Mouse (Mus musculus) midbrain, embryonic 14.5 days (tissue): ENCODE measurements around the gene Gm26620. TPM values are rescaled to one million over a fixed set of nuclear protein-coding genes. Genes with fewer than 3 reads are reported as not detected.

Source experiments
- ATAC-seq: fragments of 200-750 bp; cut with Nextera tagmentation; 2 replicates; pipeline ENCODE4 v1.8.0; 2017; ENCODE audit warnings: moderate number of reproducible peaks, moderate library complexity; ENCODE audit not compliant: low FRiP score, low TSS enrichment
- DNase-seq: peaks from one replicate; pipeline ENCODE4 v3.0.0-alpha.2; 2015
- H3K27ac ChIP-seq: fragments of 300-500 bp; sonication (generic); replicated peaks from 2 replicates; pipeline ENCODE4 v1.5.1; 2014; ENCODE audit warnings: mild to moderate bottlenecking, low read depth, low read length, moderate library complexity
- H3K27me3 ChIP-seq: fragments of 300-500 bp; sonication (generic); 2 replicates; pipeline ENCODE4 v1.6.1; 2014; ENCODE audit warnings: low read length, control low read depth, mixed read lengths; ENCODE audit not compliant: control insufficient read depth, insufficient read depth
- H3K36me3 ChIP-seq: fragments of 300-500 bp; sonication (generic); 2 replicates; pipeline ENCODE4 v1.6.1; 2014; ENCODE audit warnings: low read length, control low read depth; ENCODE audit not compliant: control insufficient read depth, insufficient read depth
- H3K4me1 ChIP-seq: fragments of 300-500 bp; sonication (generic); 2 replicates; pipeline ENCODE4 v1.6.1; 2014; ENCODE audit warnings: mild to moderate bottlenecking, antibody characterized with exemption, low read length, control low read depth; ENCODE audit not compliant: control insufficient read depth, insufficient read depth
- H3K4me2 ChIP-seq: fragments of 300-500 bp; sonication (generic); 2 replicates; pipeline ENCODE4 v1.6.1; 2014; ENCODE audit warnings: mild to moderate bottlenecking, low read length, moderate library complexity
- H3K4me3 ChIP-seq: fragments of 300-500 bp; sonication (generic); replicated peaks from 2 replicates; pipeline ENCODE4 v1.5.1; 2014; ENCODE audit warnings: low read depth, low read length
- H3K9ac ChIP-seq: fragments of 300-500 bp; sonication (generic); replicated peaks from 2 replicates; pipeline ENCODE4 v1.6.1; 2014; ENCODE audit warnings: mild to moderate bottlenecking, low read length, moderate library complexity
- H3K9me3 ChIP-seq: fragments of 300-500 bp; sonication (generic); 2 replicates; pipeline ENCODE4 v1.6.1; 2016; ENCODE audit warnings: low read length, control low read depth, mixed read lengths; ENCODE audit not compliant: control insufficient read depth
- WGBS: fragments of 180-500 bp; shearing (Covaris S2); extraction: QIAGEN DNeasy Blood & Tissue Kit; methylation state at CpG from one replicate; pipeline ENCODE4 v1.1.7; 2014; 5-methylcytosine and 5-hydroxymethylcytosine counted together
- polyA plus RNA-seq: library from polyadenylated mRNA; unstranded; fragments of >200 nt; fragmentation: Nextera tagmentation; extraction: Ambion mirVana; gene quantifications from 2 replicates; pipeline ENCODE4 v1.2.1, GENCODE M21; 2014

Gm26620 gene
- polyA plus RNA-seq, 1 experiment from 2014 or later = 0.95 TPM

GRCm38 (mm10) chr1:170857369-170857768 lies 27.5 kb upstream of the Gm26620 start:
- peaks cover 2% of the 10 kb centered on the region; the same call in 1 of the 2 replicates for H3K36me3 ChIP-seq
- no peak for ATAC-seq
- no peak overlapping the region for H3K4me3 ChIP-seq
- no peak for DNase-seq
- H3K9me3 ChIP-seq = no peaks in the 10 kb centered on the region
- H3K4me1 ChIP-seq = no peaks in the 10 kb centered on the region
- H3K9ac ChIP-seq = no peak overlapping the region
- H3K27ac ChIP-seq = no peak overlapping the region
- H3K27me3 ChIP-seq = no peaks in the 10 kb centered on the region
- no peak overlapping the region for H3K4me2 ChIP-seq
- 81% methylated on average over 2 of the region's 2 CpGs for WGBS

DNA sequence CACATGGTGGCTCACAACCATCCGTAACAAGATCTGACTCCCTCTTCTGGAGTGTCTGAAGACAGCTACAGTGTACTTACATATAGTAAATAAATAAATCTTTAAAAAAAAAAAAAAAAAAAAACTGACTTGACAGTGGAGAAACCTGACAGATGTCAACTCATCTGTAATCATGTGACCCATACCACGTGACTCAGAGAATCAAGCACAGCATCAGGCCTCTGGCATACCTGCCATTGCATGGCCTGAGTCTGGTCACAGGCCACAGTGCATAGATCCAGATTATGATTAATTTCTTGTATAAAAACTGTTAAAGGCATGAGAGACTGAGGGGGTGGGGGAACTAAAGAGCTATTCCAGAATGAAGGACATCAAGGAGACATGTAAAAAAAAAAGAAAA lies 26.0 kb upstream of the Gm26620 start:
- no peaks in the 10 kb centered on the region for H3K4me1 ChIP-seq
- H3K4me2 ChIP-seq = no peak overlapping the region
- no peak overlapping the region for H3K9ac ChIP-seq
- DNase-seq (no peak), ATAC-seq (no peak)
- no peaks in the 10 kb centered on the region for H3K9me3 ChIP-seq
- no peak overlapping the region for H3K27ac ChIP-seq
- WGBS = 84% methylated on average over 2 of the region's 2 CpGs
- no peaks in the 10 kb centered on the region for H3K27me3 ChIP-seq
- 0 out of 2 replicates have a peak, but pooled peaks cover 2% of the 10 kb centered on the region for H3K36me3 ChIP-seq
- H3K4me3 ChIP-seq = no peak overlapping the region

DNA sequence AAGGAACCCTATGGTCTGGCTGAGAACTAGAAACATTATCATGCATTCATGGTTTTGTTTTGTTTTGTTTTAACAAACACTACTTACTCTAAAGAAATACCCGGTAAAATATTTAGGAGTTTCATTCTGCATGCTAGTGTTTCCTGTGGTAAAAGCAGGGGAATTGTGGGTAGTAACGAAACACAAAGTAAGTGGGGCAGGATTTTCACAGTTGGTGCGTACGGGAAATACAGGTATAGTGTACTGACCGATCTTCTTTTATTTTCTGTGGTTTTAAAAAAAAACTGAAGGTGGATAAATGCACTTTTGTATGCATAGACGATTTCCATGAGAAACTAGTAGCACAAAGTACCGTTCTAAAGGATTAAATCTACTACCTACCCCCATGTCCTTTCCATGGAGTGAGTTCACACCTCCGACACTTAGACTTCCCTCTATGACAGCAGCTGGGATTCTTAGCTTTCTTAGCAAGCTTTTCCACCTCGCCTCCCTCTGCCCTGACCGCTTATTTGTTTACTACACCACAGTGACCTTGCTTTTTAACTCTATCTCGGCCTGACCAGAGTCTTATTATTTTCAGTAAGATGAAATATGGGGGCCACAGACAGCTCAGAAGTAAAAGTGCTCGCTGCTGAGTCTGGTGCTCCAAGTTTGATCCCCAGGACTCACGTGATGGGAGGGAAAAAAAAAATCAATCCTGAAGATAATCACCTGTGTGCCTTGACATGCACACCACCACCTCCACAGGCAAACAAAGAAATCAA lies 23.0 kb upstream of the Gm26620 start:
- no peak for DNase-seq
- Histone ChIP-seq H3K4me1 (peaks cover 6% of the 10 kb centered on the region), H3K4me2 (no peak overlapping the region), H3K27ac (no peak overlapping the region), H3K9me3 (no peaks in the 10 kb centered on the region), H3K36me3 (no peaks in the 10 kb centered on the region), H3K4me3 (no peak overlapping the region), H3K9ac (no peak overlapping the region), H3K27me3 (no peaks in the 10 kb centered on the region)
- ATAC-seq = no peak
- 85% methylated on average over 13 of the region's 13 CpGs for WGBS

DNA sequence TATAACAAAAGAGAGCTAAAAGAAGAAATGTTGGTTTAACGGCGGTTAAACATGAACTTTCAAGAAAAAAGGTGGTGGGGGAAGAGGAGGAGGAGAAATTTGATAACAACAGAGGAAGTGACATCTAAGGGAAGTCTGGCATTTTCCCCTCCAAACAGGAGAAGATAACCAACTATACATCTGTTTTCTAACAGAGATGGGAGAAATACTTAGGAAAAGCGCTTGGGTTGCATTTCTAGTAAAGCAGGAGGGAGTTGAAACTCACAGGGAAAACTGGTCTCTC lies 22.5 kb upstream of the Gm26620 start:
- Histone ChIP-seq H3K27me3 (no peaks in the 10 kb centered on the region), H3K4me3 (no peak overlapping the region), H3K4me2 (no peak overlapping the region), H3K9me3 (no peaks in the 10 kb centered on the region), H3K4me1 (peaks cover 8% of the 10 kb centered on the region), H3K27ac (no peak overlapping the region), H3K9ac (no peak overlapping the region), H3K36me3 (no peaks in the 10 kb centered on the region)
- DNase-seq (no peak), ATAC-seq (no peak)
- WGBS = 79% methylated on average over 3 of the region's 3 CpGs

GRCm38 (mm10) chr1:170863033-170863432 lies 21.8 kb upstream of the Gm26620 start:
- no peak for DNase-seq
- WGBS = 74% methylated on average over 4 of the region's 4 CpGs

DNA sequence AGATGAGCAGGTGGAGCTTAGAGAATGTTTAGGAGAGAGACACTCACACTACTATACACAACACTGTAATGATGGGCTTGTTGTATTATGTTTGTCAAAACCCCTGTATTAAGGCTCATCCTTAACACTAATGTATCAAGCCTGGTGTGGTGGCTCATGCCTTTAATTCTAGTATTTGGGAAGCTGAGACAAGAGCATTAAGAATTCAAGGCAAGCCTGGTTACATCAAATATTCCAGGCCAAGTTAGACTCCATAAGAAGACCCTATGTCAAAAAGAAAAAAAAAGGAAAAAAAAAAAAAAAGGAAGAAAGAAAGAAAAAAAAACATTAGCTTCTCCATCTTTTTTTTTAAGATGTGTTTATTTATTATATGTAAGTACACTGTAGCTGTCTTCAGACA lies 20.6 kb upstream of the Gm26620 start:
- DNase-seq (no peak), ATAC-seq (no peak)
- no peak overlapping the region for H3K4me2 ChIP-seq
- peaks cover 8% of the 10 kb centered on the region for H3K4me1 ChIP-seq
- no peak overlapping the region for H3K9ac ChIP-seq
- no peak overlapping the region for H3K27ac ChIP-seq
- H3K27me3 ChIP-seq = no peaks in the 10 kb centered on the region
- H3K36me3 ChIP-seq = no peaks in the 10 kb centered on the region
- H3K4me3 ChIP-seq = no peak overlapping the region
- H3K9me3 ChIP-seq = no peaks in the 10 kb centered on the region

More at GRCm38 (mm10) chr1:170863033-170863432, 21.8 kb upstream of the Gm26620 start:
- H3K9ac ChIP-seq = no peak overlapping the region
- no peak overlapping the region for H3K27ac ChIP-seq
- no peaks in the 10 kb centered on the region for H3K9me3 ChIP-seq
- no peaks in the 10 kb centered on the region for H3K27me3 ChIP-seq
- H3K4me1 ChIP-seq = peaks cover 8% of the 10 kb centered on the region
- ATAC-seq = no peak
- H3K4me3 ChIP-seq = no peak overlapping the region
- H3K4me2 ChIP-seq = no peak overlapping the region
- H3K36me3 ChIP-seq = no peaks in the 10 kb centered on the region

DNA sequence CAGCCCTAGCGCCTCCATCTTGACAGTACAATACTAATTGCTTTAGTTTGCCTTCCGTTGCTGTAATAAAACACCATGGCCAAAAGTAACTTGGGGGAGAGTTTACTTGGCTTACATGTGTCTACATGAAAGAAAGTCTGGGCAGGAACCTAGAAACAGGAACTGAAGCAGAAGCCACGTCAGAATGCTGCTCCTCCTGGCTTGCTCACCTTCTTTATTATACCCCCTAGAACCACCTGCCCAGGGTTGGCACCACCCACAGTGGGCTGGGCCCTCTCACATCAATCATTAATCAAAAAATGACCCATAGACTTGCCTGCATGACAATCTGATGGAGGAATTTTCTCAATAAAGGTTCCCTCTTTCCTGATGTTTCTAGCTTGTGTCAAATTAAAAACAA lies 20.1 kb upstream of the Gm26620 start:
- ATAC-seq (no peak), DNase-seq (no peak)
- Histone ChIP-seq H3K9ac (no peak overlapping the region), H3K36me3 (no peaks in the 10 kb centered on the region), H3K27me3 (no peaks in the 10 kb centered on the region), H3K9me3 (no peaks in the 10 kb centered on the region), H3K27ac (no peak overlapping the region), H3K4me2 (no peak overlapping the region), H3K4me1 (peaks cover 8% of the 10 kb centered on the region), H3K4me3 (no peak overlapping the region)
- WGBS = 91% methylated on average over 3 of the region's 3 CpGs

GRCm38 (mm10) chr1:170865406-170865805 lies 19.5 kb upstream of the Gm26620 start:
- Histone ChIP-seq H3K4me2 (no peak overlapping the region), H3K27ac (no peak overlapping the region), H3K9ac (no peak overlapping the region), H3K4me1 (peaks cover 8% of the 10 kb centered on the region), H3K4me3 (no peak overlapping the region), H3K27me3 (no peaks in the 10 kb centered on the region), H3K9me3 (no peaks in the 10 kb centered on the region), H3K36me3 (no peaks in the 10 kb centered on the region)
- WGBS = 92% methylated on average over 5 of the region's 5 CpGs
- ATAC-seq = no peak
- no peak for DNase-seq

- Histone ChIP-seq H3K27me3 (no peaks in the 10 kb centered on the region), H3K4me3 (peak overlapping the region; percentile 63), H3K36me3 (no peaks in the 10 kb centered on the region), H3K4me1 (peaks cover 8% of the 10 kb centered on the region), H3K9ac (peak overlapping the region; percentile 74), H3K4me2 (peak overlapping the region; percentile 74), H3K27ac (peak overlapping the region; percentile 66), H3K9me3 (no peaks in the 10 kb centered on the region)
- ATAC-seq (peak; percentile 57), DNase-seq (no peak)
- WGBS = 3% methylated on average over 30 of the region's 30 CpGs
Measured at GRCm38 (mm10) chr1:170866992-170867690, 17.7 kb upstream of the Gm26620 start.
